Mouse (Mus musculus): Measurements from ENCODE around the gene Ky. TPM values are rescaled to one million over a fixed set of nuclear protein-coding genes. Genes with fewer than 3 reads are reported as not detected.

The Ky gene
- polyA plus RNA-seq, 1 experiment: not detected

DNA sequence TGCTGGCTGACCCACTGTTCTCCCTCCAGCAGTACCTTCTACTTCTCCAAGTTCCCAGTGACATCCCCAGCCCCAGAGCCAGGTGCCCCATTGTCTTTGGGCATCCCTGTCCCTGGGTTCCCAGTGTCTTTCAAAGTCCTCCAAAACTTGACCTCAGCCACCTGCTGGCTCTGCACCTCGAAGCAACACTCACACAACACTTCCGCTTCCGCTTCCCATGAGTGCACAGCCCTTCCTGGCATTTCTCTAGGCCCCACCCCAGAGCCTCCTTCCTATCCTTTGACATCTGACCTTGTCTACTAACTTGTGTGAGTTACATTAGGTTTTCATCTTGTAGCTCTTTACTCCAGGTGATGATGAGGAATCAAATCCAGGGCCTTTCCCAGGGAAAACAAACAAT lies 23.5 kb downstream of the Ky start:
- H3K4me3 ChIP-seq (ENCODE audit: insufficient read depth, low read length): no peak overlapping the region
- H3K27ac ChIP-seq (ENCODE audit: insufficient read depth, low read depth, low read length): no peak overlapping the region
- TF ChIP-seq CTCF (IDR thresholded peaks at IDR 0.05; ENCODE audit: low read depth, low read length) (no peak), POLR2A (IDR thresholded peaks at IDR 0.05; ENCODE audit: borderline replicate concordance, low read depth, low read length) (no peak)
- H3K4me1 ChIP-seq (ENCODE audit: control insufficient read depth, insufficient read depth, low read length): no peaks in the 10 kb centered on the region

DNA sequence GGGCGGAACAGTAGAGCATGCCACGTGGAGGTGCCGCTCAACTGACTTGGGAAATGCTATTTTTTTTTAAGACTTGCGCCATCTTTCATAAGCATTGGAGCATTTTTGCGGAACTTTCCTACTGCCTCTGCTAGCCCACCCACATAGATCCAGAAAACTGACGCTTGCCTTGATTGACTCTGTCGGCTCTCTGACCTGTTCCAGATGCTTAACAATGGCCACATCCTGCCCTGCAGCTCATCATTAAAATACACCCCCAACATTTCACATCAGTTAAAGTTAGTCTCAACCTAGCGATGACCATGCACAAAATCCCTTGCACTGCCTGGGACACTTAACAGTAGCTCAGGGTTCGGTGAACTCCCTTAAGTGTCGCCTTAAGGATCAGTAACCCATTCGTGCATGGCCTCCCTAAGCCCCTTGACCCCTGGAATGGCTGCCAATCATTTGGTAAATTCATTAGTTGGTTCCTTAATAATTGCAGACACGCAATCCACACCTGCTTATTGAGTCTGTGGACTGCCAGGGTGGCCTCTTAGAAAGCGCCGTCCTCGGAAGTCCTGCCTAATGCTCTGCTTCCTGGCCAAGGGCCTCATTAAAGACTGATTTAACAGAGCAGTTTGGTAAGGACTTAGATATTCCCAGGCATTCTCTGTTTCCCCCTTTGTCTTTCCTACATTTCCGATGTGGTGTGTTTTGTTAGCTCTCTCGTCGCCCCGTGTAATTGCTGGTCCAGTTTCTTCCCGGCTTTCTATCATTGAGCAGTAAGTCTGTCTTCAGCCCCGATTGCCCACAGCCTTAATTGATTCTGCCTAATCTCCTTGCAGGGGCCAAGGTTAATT lies 25.7 kb downstream of the Ky start:
- Histone ChIP-seq H3K4me3 (ENCODE audit: insufficient read depth, low read length) (no peak overlapping the region), H3K27ac (ENCODE audit: insufficient read depth, low read depth, low read length) (no peak overlapping the region), H3K4me1 (ENCODE audit: control insufficient read depth, insufficient read depth, low read length) (no peaks in the 10 kb centered on the region)
- TF ChIP-seq CTCF (IDR thresholded peaks at IDR 0.05; ENCODE audit: low read depth, low read length): no peak
- no peak for TF ChIP-seq POLR2A (IDR thresholded peaks at IDR 0.05; ENCODE audit: borderline replicate concordance, low read depth, low read length)

DNA sequence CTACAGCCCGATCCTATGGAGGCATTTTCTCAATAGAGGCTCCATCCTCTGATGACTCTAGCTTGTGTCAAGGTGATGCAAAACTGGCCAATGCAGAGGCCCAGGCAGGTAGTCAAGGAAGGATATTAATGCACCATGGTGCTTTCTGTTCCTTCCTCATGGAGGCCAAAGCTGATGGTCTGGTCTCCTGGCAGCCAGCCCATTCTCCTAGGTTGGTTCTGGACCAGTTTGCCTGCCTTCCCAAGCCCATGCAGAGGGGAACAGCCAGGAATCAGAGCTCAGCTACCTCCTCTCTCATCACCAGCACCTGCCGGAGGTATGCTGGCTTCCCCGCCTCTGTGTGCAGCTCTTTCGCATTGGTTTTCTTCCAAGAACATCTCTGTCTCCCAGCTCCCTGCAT lies 31.4 kb downstream of the Ky start:
- H3K27ac ChIP-seq (ENCODE audit: insufficient read depth, low read depth, low read length): no peak overlapping the region

DNA sequence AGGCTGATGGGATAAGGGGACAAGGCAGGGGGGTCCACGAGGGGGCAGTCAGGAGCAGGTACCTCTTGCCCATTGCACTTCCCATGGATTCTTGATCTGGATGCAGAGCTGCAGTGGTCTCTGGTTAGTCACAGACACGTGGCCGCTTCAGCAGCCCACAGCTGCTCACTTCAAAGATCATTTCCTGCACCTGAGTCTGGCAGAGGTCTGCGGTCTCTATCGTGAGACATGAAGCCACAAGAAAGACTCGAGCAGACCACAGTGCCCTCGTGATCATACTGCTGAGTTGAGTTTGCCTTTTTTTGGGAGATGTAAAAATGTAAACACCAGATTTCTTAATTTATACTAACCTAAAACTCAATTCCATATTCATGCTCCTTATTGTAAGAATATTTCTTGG lies 34.1 kb downstream of the Ky start:
- no peak overlapping the region for H3K4me3 ChIP-seq (ENCODE audit: insufficient read depth, low read length)
- TF ChIP-seq POLR2A (IDR thresholded peaks at IDR 0.05; ENCODE audit: borderline replicate concordance, low read depth, low read length): no peak
- H3K4me1 ChIP-seq (ENCODE audit: control insufficient read depth, insufficient read depth, low read length): peaks cover 11% of the 10 kb centered on the region
- no peak overlapping the region for H3K27ac ChIP-seq (ENCODE audit: insufficient read depth, low read depth, low read length)

More for the DNA sequence above, 31.4 kb downstream of the Ky start:
- Histone ChIP-seq H3K4me1 (ENCODE audit: control insufficient read depth, insufficient read depth, low read length) (peaks cover 5% of the 10 kb centered on the region), H3K4me3 (ENCODE audit: insufficient read depth, low read length) (no peak overlapping the region)
- TF ChIP-seq POLR2A (IDR thresholded peaks at IDR 0.05; ENCODE audit: borderline replicate concordance, low read depth, low read length) (no peak), CTCF (IDR thresholded peaks at IDR 0.05; ENCODE audit: low read depth, low read length) (no peak)

DNA sequence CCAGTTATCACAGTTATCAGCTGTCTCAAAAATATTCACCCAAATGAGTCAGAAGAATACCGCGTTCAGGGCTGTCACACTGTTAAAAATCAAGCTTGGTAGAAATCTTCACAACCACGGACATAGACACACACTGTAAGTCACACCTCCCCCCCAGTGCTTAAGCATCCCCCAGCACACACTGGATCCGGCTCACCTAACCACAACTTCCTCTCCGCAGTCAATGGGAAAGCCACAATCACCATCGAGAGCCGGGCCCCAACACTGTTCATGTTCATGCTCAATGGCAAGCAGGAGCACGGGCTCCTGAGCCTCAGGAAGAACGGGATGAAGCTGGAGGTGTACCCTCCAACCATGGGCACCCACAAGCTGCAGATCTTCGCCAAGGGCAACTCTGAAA lies 36.1 kb downstream of the Ky start:
- TF ChIP-seq POLR2A (IDR thresholded peaks at IDR 0.05; ENCODE audit: borderline replicate concordance, low read depth, low read length) (no peak), CTCF (IDR thresholded peaks at IDR 0.05; ENCODE audit: low read depth, low read length) (no peak)
- no peak overlapping the region for H3K4me3 ChIP-seq (ENCODE audit: insufficient read depth, low read length)
- H3K27ac ChIP-seq (ENCODE audit: insufficient read depth, low read depth, low read length): no peak overlapping the region
- H3K4me1 ChIP-seq (ENCODE audit: control insufficient read depth, insufficient read depth, low read length): peaks cover 11% of the 10 kb centered on the region

DNA sequence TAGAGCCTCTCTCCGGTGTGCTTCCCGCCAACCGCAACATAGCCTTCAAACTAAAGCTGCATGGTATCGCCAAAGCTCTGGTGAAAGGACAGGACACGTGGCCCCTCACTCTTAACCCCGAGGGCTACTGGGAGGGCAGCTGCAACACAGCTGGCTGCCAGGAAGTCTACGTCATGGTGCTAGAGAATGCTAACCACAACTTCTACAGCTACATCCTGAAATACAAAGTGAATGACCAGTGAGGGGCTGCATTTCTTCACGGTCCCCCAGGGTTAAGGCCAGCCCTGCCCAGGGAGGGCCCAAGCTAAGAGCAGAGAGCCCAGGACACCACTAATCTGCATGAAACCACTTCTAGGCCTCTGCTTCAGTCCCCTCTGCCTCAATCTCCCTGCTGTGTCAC lies 37.0 kb downstream of the Ky start:
- no peak overlapping the region for H3K4me3 ChIP-seq (ENCODE audit: insufficient read depth, low read length)
- TF ChIP-seq CTCF (IDR thresholded peaks at IDR 0.05; ENCODE audit: low read depth, low read length) (no peak), POLR2A (IDR thresholded peaks at IDR 0.05; ENCODE audit: borderline replicate concordance, low read depth, low read length) (no peak)
- no peak overlapping the region for H3K27ac ChIP-seq (ENCODE audit: insufficient read depth, low read depth, low read length)
- peaks cover 11% of the 10 kb centered on the region for H3K4me1 ChIP-seq (ENCODE audit: control insufficient read depth, insufficient read depth, low read length)

DNA sequence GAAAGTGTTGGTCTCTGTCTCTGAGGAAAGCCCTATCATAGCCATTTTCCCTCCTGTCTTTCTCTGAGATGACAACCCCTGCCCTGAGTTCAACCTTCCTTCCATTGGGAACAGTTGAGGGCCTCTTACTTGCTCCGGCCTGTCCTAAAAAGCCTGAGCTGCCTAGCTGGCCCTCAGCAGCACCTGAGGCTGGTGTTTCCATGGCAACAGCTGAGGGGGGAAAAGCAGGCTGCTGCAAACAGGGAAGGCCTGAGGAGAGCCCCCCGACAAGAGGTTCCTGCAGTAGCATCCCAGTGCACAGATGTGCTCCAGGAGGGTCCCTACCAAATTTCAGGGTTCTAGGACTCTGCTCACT lies 38.2 kb downstream of the Ky start:
- H3K4me1 ChIP-seq (ENCODE audit: control insufficient read depth, insufficient read depth, low read length): peaks cover 11% of the 10 kb centered on the region
- no peak for TF ChIP-seq POLR2A (IDR thresholded peaks at IDR 0.05; ENCODE audit: borderline replicate concordance, low read depth, low read length)
- TF ChIP-seq CTCF (IDR thresholded peaks at IDR 0.05; ENCODE audit: low read depth, low read length): no peak
- no peak overlapping the region for H3K27ac ChIP-seq (ENCODE audit: insufficient read depth, low read depth, low read length)
- no peak overlapping the region for H3K4me3 ChIP-seq (ENCODE audit: insufficient read depth, low read length)

DNA sequence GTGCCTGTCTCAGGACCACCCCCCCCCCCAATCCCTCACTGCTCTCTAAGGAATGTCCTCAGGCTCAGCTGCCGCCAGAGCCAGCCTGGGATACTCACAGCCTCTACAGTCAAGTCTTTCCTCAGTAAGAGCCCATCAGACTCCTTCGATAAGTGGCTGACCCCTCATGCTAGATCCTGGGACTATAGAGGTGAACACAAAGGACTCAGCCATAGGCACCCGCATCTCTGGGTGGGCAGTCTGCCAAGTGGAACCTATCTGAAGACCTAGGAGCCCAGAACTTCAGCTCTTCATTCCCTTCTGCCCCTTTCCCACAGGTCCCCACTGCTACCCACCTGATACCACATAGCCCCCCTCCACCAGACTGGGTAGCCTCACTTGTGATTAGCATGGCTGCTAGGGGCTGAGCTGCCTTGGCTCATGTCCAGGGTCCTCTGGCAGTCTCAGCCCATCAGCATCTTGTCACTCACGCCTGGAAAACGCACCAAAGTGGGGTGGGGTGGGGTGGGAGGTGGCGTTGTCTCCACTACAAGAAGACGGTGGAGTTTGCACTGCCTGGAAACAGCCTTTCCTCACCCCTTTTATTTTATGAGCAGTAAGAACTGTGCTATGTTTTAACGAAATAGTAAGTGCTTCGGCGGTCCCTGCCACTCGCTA lies 38.7 kb downstream of the Ky start:
- no peak overlapping the region for H3K27ac ChIP-seq (ENCODE audit: insufficient read depth, low read depth, low read length)

DNA sequence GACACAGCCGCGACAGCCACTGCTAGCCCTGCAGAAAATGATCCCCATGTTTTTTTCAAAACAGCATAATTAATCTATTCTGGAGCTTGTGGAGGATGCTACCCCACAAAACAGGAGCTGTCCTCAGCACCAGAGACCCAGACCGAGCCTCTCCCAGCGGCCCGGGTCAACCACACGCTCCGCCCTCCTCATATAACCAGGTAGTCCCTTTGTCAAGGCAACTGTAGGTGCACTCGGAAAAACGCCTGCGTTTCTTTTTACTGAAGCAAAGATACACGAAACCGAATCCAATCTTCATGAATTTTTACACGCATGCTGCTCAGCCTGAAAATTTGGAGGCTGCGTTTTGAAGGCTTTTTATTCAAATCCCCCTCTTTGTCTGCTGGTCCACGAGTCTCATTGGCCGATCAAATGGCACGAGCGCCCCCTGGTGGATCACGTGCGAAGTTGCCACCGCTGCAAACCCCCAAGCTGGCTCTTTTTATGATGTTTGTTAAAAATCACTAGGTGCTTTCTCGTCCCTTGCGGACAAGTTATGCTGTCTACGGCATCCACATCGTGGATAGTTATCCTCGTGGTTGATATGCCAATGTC lies 39.3 kb downstream of the Ky start:
- TF ChIP-seq CTCF (IDR thresholded peaks at IDR 0.05; ENCODE audit: low read depth, low read length): peak; percentile 93
- TF ChIP-seq POLR2A (IDR thresholded peaks at IDR 0.05; ENCODE audit: borderline replicate concordance, low read depth, low read length): no peak
- Histone ChIP-seq H3K4me3 (ENCODE audit: insufficient read depth, low read length) (no peak overlapping the region), H3K27ac (ENCODE audit: insufficient read depth, low read depth, low read length) (no peak overlapping the region), H3K4me1 (ENCODE audit: control insufficient read depth, insufficient read depth, low read length) (peaks cover 11% of the 10 kb centered on the region)

More for the DNA sequence above, 38.7 kb downstream of the Ky start:
- Histone ChIP-seq H3K4me3 (ENCODE audit: insufficient read depth, low read length) (no peak overlapping the region), H3K4me1 (ENCODE audit: control insufficient read depth, insufficient read depth, low read length) (peaks cover 11% of the 10 kb centered on the region)
- TF ChIP-seq CTCF (IDR thresholded peaks at IDR 0.05; ENCODE audit: low read depth, low read length) (no peak), POLR2A (IDR thresholded peaks at IDR 0.05; ENCODE audit: borderline replicate concordance, low read depth, low read length) (no peak)
